Mouse (Mus musculus): ENCODE data around the gene Heg1.
A peak's percentile ranks its signal among the peaks of the same experiment; 100 is the strongest.

Heg1 gene

DNA sequence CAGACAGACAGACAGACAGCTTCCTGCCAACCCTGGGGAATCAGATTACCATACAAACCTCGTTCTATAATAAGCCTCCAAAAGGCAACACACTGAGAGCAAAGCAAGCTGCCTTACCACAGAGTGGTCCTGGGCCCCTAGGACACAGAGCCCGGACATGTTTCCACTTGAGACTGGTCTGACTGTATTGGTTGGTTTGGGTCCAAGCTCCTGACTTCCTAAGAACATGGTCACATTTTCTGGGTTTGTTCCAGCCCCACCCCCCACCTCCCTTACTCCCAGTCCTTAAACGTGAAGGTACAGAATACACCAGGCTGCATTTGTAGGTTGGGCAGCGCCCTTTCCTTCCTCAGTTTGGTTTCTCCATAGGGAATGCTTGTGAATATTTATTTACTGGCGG, 57.6 kb downstream of the Heg1 start:
- DNase-seq (ENCODE audit: low read depth, low spot score), result no peak

DNA sequence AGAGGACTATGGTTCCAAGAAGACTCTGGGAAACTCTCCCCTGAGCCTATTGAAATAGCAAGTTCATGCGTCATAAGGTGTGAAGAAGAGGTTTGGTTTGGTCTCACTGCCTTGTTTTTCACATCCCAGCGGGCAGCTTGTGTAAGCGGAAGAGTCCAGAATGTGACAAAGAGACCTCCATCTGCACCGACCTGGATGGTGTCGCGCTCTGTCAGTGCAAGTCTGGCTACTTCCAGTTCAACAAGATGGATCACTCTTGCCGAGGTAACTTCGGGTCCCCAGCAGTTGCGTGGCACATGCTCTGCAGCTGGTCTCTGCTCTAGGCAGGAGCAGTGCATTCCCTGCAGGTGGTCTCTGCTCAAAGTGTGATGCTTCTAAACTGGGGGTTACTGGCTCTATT, 58.1 kb downstream of the Heg1 start:
- no peak for DNase-seq (ENCODE audit: low read depth, low spot score)

GRCm38 (mm10) chr16:33744622-33745419, 60.7 kb downstream of the Heg1 start:
- no peak for DNase-seq (ENCODE audit: low read depth, low spot score)

DNA sequence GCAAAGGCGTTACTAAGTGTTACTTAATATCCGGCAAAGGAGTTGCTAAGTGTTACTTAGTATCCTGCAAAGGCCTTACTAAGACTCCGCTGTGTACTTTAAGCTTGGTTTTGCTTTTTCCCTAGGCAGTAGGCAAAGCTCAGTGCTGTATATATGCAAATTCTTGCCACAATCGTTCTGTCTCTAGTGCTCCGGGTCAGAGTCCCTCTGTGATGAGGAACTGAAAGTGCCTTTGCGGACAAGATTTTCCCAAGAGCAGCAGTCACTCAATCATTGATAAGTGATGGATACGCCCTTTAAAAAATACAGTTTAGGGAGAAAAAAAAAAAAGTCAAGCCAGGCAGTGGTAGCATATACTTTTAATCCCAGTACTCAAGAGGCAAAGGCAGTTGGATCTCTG, 61.3 kb downstream of the Heg1 start:
- DNase-seq (ENCODE audit: low read depth, low spot score), result no peak

- no peak for DNase-seq (ENCODE audit: low read depth, low spot score)
Observed at GRCm38 (mm10) chr16:33746074-33746676, 62.0 kb downstream of the Heg1 start.

- no peak for DNase-seq (ENCODE audit: low read depth, low spot score)
Observed at GRCm38 (mm10) chr16:33747346-33747954, 63.3 kb downstream of the Heg1 start.

DNA sequence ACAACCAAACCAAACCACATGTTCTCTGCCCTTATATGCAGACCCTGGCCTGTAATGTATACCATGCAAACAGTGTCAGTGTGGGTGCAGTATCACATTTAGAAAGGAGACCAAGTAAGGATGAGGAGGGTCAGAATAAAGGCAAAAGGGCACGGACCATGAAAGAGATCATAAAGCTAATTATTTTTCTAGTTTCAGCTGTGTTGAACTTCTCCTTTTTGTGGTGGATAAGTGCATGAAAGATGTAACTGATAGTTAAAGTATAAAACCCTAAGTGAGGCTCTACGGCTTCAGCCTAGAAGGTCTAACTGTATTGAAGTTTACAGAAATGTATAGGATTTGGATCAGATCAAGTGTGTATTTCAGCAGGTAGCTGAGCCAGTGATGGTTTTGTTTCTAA, 63.8 kb downstream of the Heg1 start:
- DNase-seq (ENCODE audit: low read depth, low spot score), result no peak

- no peak for DNase-seq (ENCODE audit: low read depth, low spot score)
Observed at GRCm38 (mm10) chr16:33751152-33751551, 67.0 kb downstream of the Heg1 start.

DNA sequence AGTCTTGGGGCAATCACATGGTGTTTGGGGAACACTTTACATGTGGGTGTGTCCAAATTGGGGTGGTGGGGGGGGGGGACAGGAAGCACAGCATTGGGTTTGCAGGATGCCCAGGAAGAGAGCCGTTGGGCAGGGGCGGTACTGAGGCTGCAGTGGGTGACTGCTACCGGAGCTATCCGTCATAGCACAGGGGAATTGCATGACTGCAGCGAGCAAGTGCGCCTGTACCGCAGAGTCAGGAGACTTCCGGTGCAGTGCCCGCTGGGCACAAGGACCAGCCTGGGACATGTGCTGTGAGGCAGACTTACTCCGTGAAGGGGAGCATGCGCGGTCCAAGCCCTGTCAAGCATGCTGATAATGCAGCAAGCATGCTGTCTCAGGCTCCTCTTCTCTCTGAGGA, 67.4 kb downstream of the Heg1 start:
- no peak for DNase-seq (ENCODE audit: low read depth, low spot score)

DNA sequence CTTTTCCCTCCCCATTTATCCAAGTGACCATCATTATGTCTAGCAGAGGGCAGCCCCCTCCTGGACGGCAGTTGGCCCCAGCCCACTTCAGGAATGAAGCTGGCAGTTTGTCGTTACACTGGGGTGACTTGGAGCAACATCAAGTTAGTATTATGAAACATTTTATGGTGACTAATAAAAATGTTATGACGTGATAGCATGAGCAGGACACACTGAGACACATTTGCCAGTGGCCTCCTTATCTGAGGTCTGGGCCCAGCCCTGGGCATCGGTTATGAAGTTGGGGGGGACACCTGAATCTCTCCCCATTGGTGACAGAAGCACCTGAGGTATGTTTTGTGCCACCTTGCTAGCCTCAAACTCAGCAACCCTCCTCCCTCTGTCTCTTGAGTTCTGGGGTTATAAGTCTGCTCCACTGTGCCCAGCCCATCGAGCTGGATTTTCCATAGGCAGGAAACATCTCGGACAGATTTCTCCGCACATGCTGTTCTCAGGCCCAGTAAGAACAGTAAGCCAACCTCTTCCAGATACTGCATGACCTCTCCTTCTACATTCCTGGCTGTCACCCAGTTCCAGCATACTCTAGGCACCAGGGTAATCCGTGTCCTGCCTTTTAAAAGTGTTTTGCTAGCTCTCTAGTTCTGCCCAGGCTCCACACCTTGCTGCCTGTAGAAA, 68.9 kb downstream of the Heg1 start:
- DNase-seq (ENCODE audit: low read depth, low spot score), result no peak

DNA sequence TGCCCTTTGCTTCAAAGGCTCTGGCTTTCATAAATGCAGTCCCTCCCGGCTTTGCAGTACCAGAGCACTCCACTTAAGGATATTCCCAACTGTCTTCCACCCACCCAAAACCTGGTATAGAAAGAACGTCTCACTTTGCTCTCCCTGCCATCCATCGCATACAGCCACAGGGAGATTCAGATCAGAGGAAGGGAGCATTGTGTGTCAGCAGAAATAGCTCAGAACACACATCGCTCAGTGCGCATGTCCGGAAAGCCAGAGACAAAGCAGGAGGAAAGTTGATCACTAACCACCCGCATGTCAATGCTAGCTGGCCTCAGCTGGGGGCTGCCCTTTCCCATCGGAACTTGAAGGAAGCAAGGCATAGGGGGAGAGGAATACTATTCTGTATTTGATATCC, 71.1 kb downstream of the Heg1 start:
- DNase-seq (ENCODE audit: low read depth, low spot score), result no peak

DNA sequence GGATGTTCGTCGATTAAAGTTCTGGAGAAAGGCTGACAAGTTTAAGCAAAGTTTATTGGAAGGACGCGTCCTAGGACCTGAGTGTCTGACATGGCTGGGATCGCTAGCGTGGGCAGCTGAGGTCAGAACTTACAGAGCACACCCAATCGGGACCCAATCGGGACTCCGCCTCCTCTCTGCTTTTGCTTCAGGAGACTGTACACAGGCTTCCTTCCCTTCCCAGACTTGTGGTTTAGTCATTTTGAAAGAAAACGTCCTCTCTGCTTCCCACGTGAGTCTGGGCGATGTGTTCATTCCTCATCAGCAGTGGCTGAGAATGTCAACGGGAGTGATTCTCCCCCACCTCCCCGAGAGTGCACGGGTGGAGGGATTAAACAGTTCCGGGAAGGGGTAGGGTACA, 71.8 kb downstream of the Heg1 start:
- DNase-seq (ENCODE audit: low read depth, low spot score), result no peak

GRCm38 (mm10) chr16:33756396-33756795, 72.2 kb downstream of the Heg1 start:
- no peak for DNase-seq (ENCODE audit: low read depth, low spot score)

DNA sequence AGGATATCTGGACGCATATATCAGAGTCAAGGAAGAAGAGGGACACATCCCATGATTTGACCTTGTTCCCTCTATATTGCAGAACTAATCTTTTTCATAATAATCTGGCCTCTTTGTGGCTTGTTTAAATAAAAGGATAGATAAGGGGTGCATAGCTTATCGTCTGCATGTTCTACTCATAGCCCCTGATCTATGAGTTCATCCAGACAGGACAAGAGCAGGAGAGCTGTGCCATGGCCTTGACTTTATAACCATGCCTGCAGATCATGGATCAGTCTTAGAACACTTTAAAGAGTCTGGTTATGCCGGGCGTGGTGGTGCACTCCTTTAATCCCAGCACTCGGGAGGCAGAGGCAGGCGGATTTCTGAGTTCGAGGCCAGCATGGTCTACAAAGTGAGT, 75.0 kb downstream of the Heg1 start:
- DNase-seq (ENCODE audit: low read depth, low spot score), result no peak

- DNase-seq (ENCODE audit: low read depth, low spot score), result no peak
Observed at GRCm38 (mm10) chr16:33760542-33760941, 76.4 kb downstream of the Heg1 start.

DNA sequence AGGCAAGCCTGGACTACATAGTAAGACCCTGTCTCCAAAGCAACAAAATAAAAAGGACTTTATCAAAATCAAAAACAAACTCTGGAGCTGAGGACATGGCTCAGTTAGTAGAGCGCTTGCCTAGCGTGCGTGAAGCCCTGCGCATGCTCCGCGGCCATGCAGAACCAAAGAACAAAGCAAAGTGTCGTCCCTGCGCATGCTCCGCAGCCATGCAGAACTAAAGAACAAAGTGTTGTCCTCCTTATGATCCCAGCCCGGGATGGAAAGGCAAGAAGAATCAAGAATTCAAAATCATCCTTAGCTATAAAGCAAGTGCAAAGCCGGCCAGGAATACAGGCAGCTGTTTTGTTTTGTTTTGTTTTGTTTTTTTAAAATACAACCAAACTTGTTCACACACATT, 76.8 kb downstream of the Heg1 start:
- no peak for DNase-seq (ENCODE audit: low read depth, low spot score)

DNA sequence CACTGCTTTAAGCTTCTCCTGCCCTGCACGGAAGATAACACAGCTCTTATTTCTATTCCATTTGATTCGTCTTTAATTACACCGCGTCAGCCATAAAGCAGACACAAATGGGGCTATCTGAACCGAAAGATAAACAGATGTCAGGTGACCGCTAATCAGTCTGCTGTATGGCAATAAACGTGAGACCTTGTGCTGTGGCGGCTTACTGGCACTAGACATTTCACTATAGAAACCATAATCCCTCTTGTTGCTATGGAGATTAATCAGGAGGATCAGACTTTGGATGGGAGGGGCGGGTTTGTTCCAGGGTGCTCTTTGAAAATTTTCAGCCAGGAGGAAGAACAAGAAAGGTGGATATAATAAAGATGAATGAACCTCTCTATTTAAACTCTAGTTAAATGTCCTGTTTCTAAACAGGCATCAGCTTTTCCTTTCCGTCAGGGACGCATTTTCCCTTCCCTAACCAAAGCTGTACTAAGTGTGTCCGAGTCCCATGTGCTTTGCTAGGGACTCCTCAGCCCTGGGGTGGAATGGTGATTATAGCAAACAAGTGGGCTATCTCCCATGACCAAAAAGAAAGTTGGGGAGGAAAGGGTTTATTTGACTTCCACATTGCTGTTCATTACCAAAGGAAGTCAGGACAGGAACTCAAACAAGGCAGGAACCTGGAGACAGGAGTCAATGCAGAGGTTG, 80.5 kb downstream of the Heg1 start:
- DNase-seq (ENCODE audit: low read depth, low spot score), result no peak

DNA sequence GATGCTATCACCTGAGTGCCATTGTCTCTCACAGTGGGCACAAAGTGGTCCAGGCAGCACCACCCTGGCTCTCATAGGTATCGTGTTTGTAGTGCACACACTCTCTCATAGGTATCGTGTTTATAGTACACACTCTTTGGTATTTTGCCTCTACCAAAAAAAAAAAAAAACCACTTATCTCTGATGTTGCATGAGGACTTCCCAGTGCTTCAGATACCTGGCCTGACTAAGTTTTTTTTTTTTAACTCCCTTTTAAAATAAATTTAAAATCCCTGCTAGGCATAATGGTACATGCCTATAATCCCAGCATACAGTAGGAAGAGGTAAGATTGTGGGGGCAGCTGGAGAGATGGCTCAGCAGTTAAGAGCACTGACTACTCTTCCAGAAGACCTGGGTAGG, 81.3 kb downstream of the Heg1 start:
- DNase-seq (ENCODE audit: low read depth, low spot score), result no peak

DNA sequence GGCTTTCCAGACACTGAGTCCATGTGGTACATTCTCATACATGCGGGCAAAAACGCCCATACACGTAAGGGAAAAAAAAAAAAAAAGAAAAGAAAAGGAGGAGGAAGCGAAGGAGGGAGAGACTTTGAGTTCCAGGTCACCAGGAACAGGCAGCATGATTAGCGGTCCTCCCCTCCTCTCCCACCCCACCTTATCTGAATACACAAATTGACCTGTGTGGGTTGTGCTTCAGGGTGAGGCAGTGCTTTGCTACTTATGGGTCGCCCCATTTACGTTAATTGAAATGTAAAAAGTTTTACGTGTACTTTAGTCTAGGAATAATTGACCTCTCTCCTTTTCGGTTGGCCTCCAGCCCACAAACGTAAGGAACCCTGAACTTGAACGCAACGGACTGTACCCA, 82.1 kb downstream of the Heg1 start:
- DNase-seq (ENCODE audit: low read depth, low spot score), result no peak

DNA sequence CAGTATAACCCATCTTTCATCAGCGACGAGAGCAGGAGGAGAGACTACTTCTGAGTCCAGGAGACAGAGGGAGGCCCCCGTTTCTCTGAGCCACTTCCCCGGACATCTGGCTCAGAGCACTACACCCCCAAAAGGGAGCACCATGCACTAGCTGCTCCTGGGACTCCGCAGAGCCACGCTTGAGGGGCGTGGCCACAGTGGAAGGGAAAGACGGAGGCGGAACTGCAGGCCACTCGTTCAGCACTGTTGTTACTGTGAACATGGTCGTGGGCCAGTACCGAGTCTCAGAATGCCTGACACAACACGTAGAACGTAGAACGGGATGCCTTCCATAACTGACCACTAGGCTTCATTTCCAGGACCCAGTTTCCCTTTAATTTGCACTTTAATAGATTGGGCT, 82.6 kb downstream of the Heg1 start:
- no peak for DNase-seq (ENCODE audit: low read depth, low spot score)

GRCm38 (mm10) chr16:33768491-33769278, 84.5 kb downstream of the Heg1 start:
- peak; percentile 21 for DNase-seq (ENCODE audit: low read depth, low spot score)

Measured in forelimb bud, embryonic 11.5 days (tissue).